Mouse (Mus musculus): ENCODE measurements around the gene Olfr594. TPM values are rescaled to one million over a fixed set of nuclear protein-coding genes. Genes with fewer than 3 reads are reported as not detected.
"Not testable (repeated sequence)": the region's sequence is repeated elsewhere in the genome, so short reads cannot be mapped to it uniquely, and the experiment has no call there.

The Olfr594 gene
- total RNA-seq (2015; ENCODE audit: low replicate concordance) (not detected in 2 replicates), total RNA-seq (2017; ENCODE audit: low replicate concordance) (not detected in 2 replicates)

GRCm38 (mm10) chr7:103216696-103217095 is at the start of gene Olfr594:
Gene Olfr594 (plus strand): TSS chr7:103216996.
- no peak for ATAC-seq (replicated peaks; ENCODE audit: low FRiP score, poor library complexity, severe bottlenecking)

- ATAC-seq (replicated peaks; ENCODE audit: low FRiP score, poor library complexity, severe bottlenecking) = no peak
These were observed 47.1 kb upstream of the Olfr594 start for GRCm38 (mm10) chr7:103169697-103170096.

- no peak for ATAC-seq (replicated peaks; ENCODE audit: low FRiP score, poor library complexity, severe bottlenecking)
These were observed 38.6 kb upstream of the Olfr594 start, which contains the start of gene Olfr591 for GRCm38 (mm10) chr7:103178240-103178639. Gene Olfr591 (minus strand): TSS chr7:103178340.

- ATAC-seq (replicated peaks; ENCODE audit: low FRiP score, poor library complexity, severe bottlenecking) = not testable (repeated sequence)
These were observed 32.3 kb upstream of the Olfr594 start, which contains the start of gene Olfr592 for GRCm38 (mm10) chr7:103184503-103184902. Gene Olfr592 (plus strand): TSS chr7:103184803.

DNA sequence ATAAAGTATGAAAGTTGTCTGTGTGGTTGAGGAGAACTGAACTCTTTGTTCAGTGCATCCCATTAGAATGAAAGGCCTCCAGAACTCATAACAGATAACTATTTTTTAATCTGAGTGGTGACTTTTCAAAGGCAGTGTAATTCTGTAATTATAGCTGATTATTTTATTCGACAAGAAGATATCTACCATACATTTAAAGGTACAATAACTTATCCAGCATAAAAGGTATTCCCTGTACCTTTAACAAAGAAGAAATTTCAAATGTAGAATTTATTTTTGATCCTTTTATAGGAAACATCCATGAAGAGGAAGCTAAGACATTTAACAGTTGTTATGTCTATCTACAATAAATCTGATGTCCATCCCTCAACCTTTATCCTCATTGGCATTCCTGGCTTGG is 5.2 kb upstream of the Olfr594 start, which contains the start of gene Olfr593:
TSS of gene Olfr593 (plus strand) at position 301 of the 400 bp plus-strand sequence.
- ATAC-seq (replicated peaks; ENCODE audit: low FRiP score, poor library complexity, severe bottlenecking) = no peak

GRCm38 (mm10) chr7:103212050-103212449 is 4.7 kb upstream of the Olfr594 start:
- ATAC-seq (replicated peaks; ENCODE audit: low FRiP score, poor library complexity, severe bottlenecking) = not testable (repeated sequence)

DNA sequence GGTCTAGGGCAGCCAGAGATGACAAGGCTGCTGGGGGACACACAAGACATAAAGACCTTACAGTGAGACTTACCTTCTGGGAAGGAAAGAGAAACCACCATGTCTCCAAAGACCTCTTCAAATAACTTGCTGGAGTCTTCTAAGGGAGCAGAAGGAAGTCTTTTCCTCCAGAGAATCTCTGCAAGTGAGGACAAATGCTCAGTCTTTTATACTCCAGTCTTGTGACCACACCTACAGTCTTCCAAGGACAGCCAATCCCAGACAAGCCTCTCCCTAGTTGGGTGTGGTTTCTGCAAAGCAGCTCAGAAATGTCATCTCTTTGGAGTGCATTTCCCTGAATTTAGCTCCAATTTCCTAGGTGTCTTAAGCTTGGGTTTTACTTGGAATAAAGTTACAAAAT is 35.6 kb downstream of the Olfr594 start, which contains the start of gene Usp17ld:
TSS of gene Usp17ld (minus strand) at position 101 of the 400 bp plus-strand sequence.
- not testable (repeated sequence) for ATAC-seq (replicated peaks; ENCODE audit: low FRiP score, poor library complexity, severe bottlenecking)

Other genes starting within 250 kb of the Olfr594 start
- not detected in 2 replicates for gene Olfr577, start 241.1 kb upstream of the Olfr594 start, total RNA-seq (2015; ENCODE audit: low replicate concordance)
- not detected in 2 replicates for gene Olfr577, start 241.1 kb upstream of the Olfr594 start, total RNA-seq (2017; ENCODE audit: low replicate concordance)
- not detected in 2 replicates for gene Olfr578, start 227.7 kb upstream of the Olfr594 start, total RNA-seq (2015; ENCODE audit: low replicate concordance)
- not detected in 2 replicates for gene Olfr578, start 227.7 kb upstream of the Olfr594 start, total RNA-seq (2017; ENCODE audit: low replicate concordance)
- gene Olfr582, start 179.0 kb upstream of the Olfr594 start, total RNA-seq (2015; ENCODE audit: low replicate concordance) = not detected in 2 replicates
- gene Olfr582, start 179.0 kb upstream of the Olfr594 start, total RNA-seq (2017; ENCODE audit: low replicate concordance) = not detected in 2 replicates
- gene Olfr583, start 165.7 kb upstream of the Olfr594 start, total RNA-seq (2015; ENCODE audit: low replicate concordance) = not detected in 2 replicates
- not detected in 2 replicates for gene Olfr583, start 165.7 kb upstream of the Olfr594 start, total RNA-seq (2017; ENCODE audit: low replicate concordance)
- gene Olfr584, start 135.1 kb upstream of the Olfr594 start, total RNA-seq (2015; ENCODE audit: low replicate concordance) = not detected in 2 replicates
- not detected in 2 replicates for gene Olfr584, start 135.1 kb upstream of the Olfr594 start, total RNA-seq (2017; ENCODE audit: low replicate concordance)
- not detected in 2 replicates for gene Olfr585, start 119.3 kb upstream of the Olfr594 start, total RNA-seq (2015; ENCODE audit: low replicate concordance)
- 2.2 TPM in 1 of 2 replicates, not detected in the other for gene Olfr585, start 119.3 kb upstream of the Olfr594 start, total RNA-seq (2017; ENCODE audit: low replicate concordance)
- not detected in 2 replicates for gene Olfr586, start 91.4 kb upstream of the Olfr594 start, total RNA-seq (2015; ENCODE audit: low replicate concordance)
- 0.17 TPM in 1 of 2 replicates, not detected in the other for gene Olfr586, start 91.4 kb upstream of the Olfr594 start, total RNA-seq (2017; ENCODE audit: low replicate concordance)
- gene Olfr588-ps1, start 76.1 kb upstream of the Olfr594 start, total RNA-seq (2015; ENCODE audit: low replicate concordance) = not detected in 2 replicates
- not detected in 2 replicates for gene Olfr588-ps1, start 76.1 kb upstream of the Olfr594 start, total RNA-seq (2017; ENCODE audit: low replicate concordance)
- not detected in 2 replicates for gene Olfr589, start 60.6 kb upstream of the Olfr594 start, total RNA-seq (2015; ENCODE audit: low replicate concordance)
- not detected in 2 replicates for gene Olfr589, start 60.6 kb upstream of the Olfr594 start, total RNA-seq (2017; ENCODE audit: low replicate concordance)
- not detected in 2 replicates for gene Olfr591, start 38.7 kb upstream of the Olfr594 start, total RNA-seq (2015; ENCODE audit: low replicate concordance)
- not detected in 2 replicates for gene Olfr591, start 38.7 kb upstream of the Olfr594 start, total RNA-seq (2017; ENCODE audit: low replicate concordance)
- not detected in 2 replicates for gene Olfr592, start 32.2 kb upstream of the Olfr594 start, total RNA-seq (2015; ENCODE audit: low replicate concordance)
- 0.70 TPM in 1 of 2 replicates, not detected in the other for gene Olfr592, start 32.2 kb upstream of the Olfr594 start, total RNA-seq (2017; ENCODE audit: low replicate concordance)
- not detected in 2 replicates for gene Olfr593, start 5.1 kb upstream of the Olfr594 start, total RNA-seq (2015; ENCODE audit: low replicate concordance)
- not detected in 2 replicates for gene Olfr593, start 5.1 kb upstream of the Olfr594 start, total RNA-seq (2017; ENCODE audit: low replicate concordance)
- gene Usp17ld, start 35.5 kb downstream of the Olfr594 start, total RNA-seq (2015; ENCODE audit: low replicate concordance) = not detected in 2 replicates
- gene Usp17ld, start 35.5 kb downstream of the Olfr594 start, total RNA-seq (2017; ENCODE audit: low replicate concordance) = not detected in 2 replicates
- gene Olfr596, start 88.7 kb downstream of the Olfr594 start, total RNA-seq (2015; ENCODE audit: low replicate concordance) = not detected in 2 replicates
- gene Olfr596, start 88.7 kb downstream of the Olfr594 start, total RNA-seq (2017; ENCODE audit: low replicate concordance) = not detected in 2 replicates
- not detected in 2 replicates for gene Olfr597, start 99.3 kb downstream of the Olfr594 start, total RNA-seq (2015; ENCODE audit: low replicate concordance)
- gene Olfr597, start 99.3 kb downstream of the Olfr594 start, total RNA-seq (2017; ENCODE audit: low replicate concordance) = not detected in 2 replicates
- not detected in 2 replicates for gene Olfr598, start 106.6 kb downstream of the Olfr594 start, total RNA-seq (2015; ENCODE audit: low replicate concordance)
- not detected in 2 replicates for gene Olfr598, start 106.6 kb downstream of the Olfr594 start, total RNA-seq (2017; ENCODE audit: low replicate concordance)
- gene Olfr599, start 118.9 kb downstream of the Olfr594 start, total RNA-seq (2015; ENCODE audit: low replicate concordance) = not detected in 2 replicates
- not detected in 2 replicates for gene Olfr599, start 118.9 kb downstream of the Olfr594 start, total RNA-seq (2017; ENCODE audit: low replicate concordance)
- gene Olfr600, start 132.7 kb downstream of the Olfr594 start, total RNA-seq (2015; ENCODE audit: low replicate concordance) = not detected in 2 replicates
- not detected in 2 replicates for gene Olfr600, start 132.7 kb downstream of the Olfr594 start, total RNA-seq (2017; ENCODE audit: low replicate concordance)
- not detected in 2 replicates for gene Olfr601, start 145.7 kb downstream of the Olfr594 start, total RNA-seq (2015; ENCODE audit: low replicate concordance)
- gene Olfr601, start 145.7 kb downstream of the Olfr594 start, total RNA-seq (2017; ENCODE audit: low replicate concordance) = not detected in 2 replicates
- not detected in 2 replicates for gene Olfr603, start 169.2 kb downstream of the Olfr594 start, total RNA-seq (2015; ENCODE audit: low replicate concordance)
- not detected in 2 replicates for gene Olfr603, start 169.2 kb downstream of the Olfr594 start, total RNA-seq (2017; ENCODE audit: low replicate concordance)
- gene Usp17lc, start 198.1 kb downstream of the Olfr594 start, total RNA-seq (2015; ENCODE audit: low replicate concordance) = not detected in 2 replicates
- gene Usp17lc, start 198.1 kb downstream of the Olfr594 start, total RNA-seq (2017; ENCODE audit: low replicate concordance) = not detected in 2 replicates
- not detected in 2 replicates for gene Olfr605, start 228.4 kb downstream of the Olfr594 start, total RNA-seq (2015; ENCODE audit: low replicate concordance)
- not detected in 2 replicates for gene Olfr605, start 228.4 kb downstream of the Olfr594 start, total RNA-seq (2017; ENCODE audit: low replicate concordance)
- not detected in 2 replicates for gene Olfr606, start 232.1 kb downstream of the Olfr594 start, total RNA-seq (2015; ENCODE audit: low replicate concordance)
- gene Olfr606, start 232.1 kb downstream of the Olfr594 start, total RNA-seq (2017; ENCODE audit: low replicate concordance) = not detected in 2 replicates
- not detected in 2 replicates for gene Olfr607, start 247.2 kb downstream of the Olfr594 start, total RNA-seq (2015; ENCODE audit: low replicate concordance)
- not detected in 2 replicates for gene Olfr607, start 247.2 kb downstream of the Olfr594 start, total RNA-seq (2017; ENCODE audit: low replicate concordance)

Measured in erythroblast, adult 5-6 weeks (primary cell).